Mouse (Mus musculus) brain, embryonic 14.5 days (tissue): ENCODE data around the gene Stard9.

ENCODE experiments used
- CTCF ChIP-seq: fragments of 200-500 bp; IDR thresholded peaks from 2 replicates; pipeline ENCODE4 v1.5.1; 2012; ENCODE audit warnings: inconsistent platforms, mild to moderate bottlenecking, moderate library complexity, borderline replicate concordance; ENCODE audit not compliant: insufficient read depth, insufficient read length; ENCODE audit errors: extremely low read depth
- POLR2A ChIP-seq: fragments of 200-500 bp; IDR thresholded peaks from 2 replicates; pipeline ENCODE4 v1.6.1; 2012; ENCODE audit warnings: mild to moderate bottlenecking, inconsistent platforms, borderline replicate concordance; ENCODE audit not compliant: poor library complexity, insufficient read depth, insufficient read length, severe bottlenecking; ENCODE audit errors: extremely low read depth

DNA sequence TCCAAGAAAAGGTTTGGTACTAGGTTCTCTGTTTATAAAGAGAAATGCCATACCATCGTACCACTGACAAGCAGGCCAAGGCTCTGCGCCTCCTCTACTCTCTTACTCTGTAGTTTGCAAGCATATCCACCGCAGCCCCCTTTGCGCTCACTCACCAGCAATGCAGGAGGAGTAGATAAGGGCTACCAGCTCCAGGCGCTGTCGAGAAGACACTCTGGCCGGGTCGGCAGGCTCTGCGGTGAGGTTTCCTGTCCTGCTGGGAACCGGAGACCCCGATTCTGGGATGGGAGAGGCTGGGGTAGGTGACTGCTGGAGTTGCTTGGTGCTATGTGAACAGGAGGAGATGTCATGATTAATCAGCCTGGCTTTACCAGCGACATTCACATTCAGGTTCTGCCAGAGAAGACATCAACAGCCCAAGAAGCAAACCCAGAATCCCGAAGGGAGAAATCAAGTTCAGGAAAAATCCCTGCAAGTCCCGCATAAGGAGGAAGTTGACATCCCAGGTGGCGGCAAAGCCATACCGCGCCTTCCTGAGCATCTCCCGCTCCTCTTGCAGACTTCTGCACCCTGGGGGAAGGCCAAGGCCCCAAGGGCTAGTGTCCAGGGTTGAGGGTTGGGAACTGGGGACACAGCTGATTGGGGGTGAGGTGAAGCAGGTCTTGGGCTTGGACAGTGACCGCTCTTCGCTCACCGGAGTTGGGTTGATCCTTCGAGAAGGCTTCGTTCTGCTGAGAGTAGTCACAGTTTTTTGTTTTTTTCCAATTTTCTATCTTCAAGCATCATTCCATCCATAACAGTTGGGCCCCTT lies 101.1 kb downstream of the Stard9 start:
- TF ChIP-seq CTCF (no peak), POLR2A (no peak)
